Mouse (Mus musculus): ENCODE measurements around the gene Frem1.

GRCm38 (mm10) chr4:82863316-82863715, 188.8 kb downstream of the Frem1 start:
- TF ChIP-seq CTCF (IDR thresholded peaks at IDR 0.05; ENCODE audit: borderline replicate concordance, extremely low read depth, insufficient read depth, insufficient read length) (no peak), POLR2A (IDR thresholded peaks at IDR 0.05; ENCODE audit: borderline replicate concordance, extremely low read depth, insufficient read depth, insufficient read length, poor library complexity, severe bottlenecking) (no peak)

Data from brain, embryonic 14.5 days (tissue).